Mouse (Mus musculus) gastrocnemius, postnatal 4 days (tissue): ENCODE data around the gene Baiap2l2. TPM values are rescaled to one million over a fixed set of nuclear protein-coding genes. Genes with fewer than 3 reads are reported as not detected.
A peak's percentile ranks its signal among the peaks of the same experiment; 100 is the strongest.
"Not testable (repeated sequence)": the region's sequence is repeated elsewhere in the genome, so short reads cannot be mapped to it uniquely, and the experiment has no call there.

Experiments
- DNase-seq, 2 experiments: peaks; one replicate each; pipeline ENCODE4 v3.0.0; 2021 to 2022; ENCODE audit warnings: low spot score in 2 of 2, mixed read lengths in 2 of 2
- total RNA-seq, 2 experiments: library from RNA; stranded (reverse); gene quantifications; 2 replicates each; pipeline ENCODE4 v1.2.3; 2021

Gene Baiap2l2
- total RNA-seq, 2 experiments from 2014 or later, result 5.0 to 9.0 TPM

- DNase-seq, result no peak
These were observed 23.0 kb downstream of the Baiap2l2 start for GRCm38 (mm10) chr15:79262375-79262774.

- DNase-seq, result no peak
These were observed 23.6 kb downstream of the Baiap2l2 start for GRCm38 (mm10) chr15:79261757-79262156.

- DNase-seq, result no peak
These were observed 24.1 kb downstream of the Baiap2l2 start for GRCm38 (mm10) chr15:79261095-79261725.

GRCm38 (mm10) chr15:79258521-79258920 lies 26.8 kb downstream of the Baiap2l2 start:
- no peak for DNase-seq

- no peak for DNase-seq
These were observed 30.7 kb downstream of the Baiap2l2 start, which contains the start of gene Slc16a8 for GRCm38 (mm10) chr15:79254661-79255060. Gene Slc16a8, minus strand, starts transcription at chr15:79254761.

GRCm38 (mm10) chr15:79252580-79252979 lies 32.8 kb downstream of the Baiap2l2 start:
- DNase-seq, result no peak

- no peak for DNase-seq
These were observed 33.4 kb downstream of the Baiap2l2 start for GRCm38 (mm10) chr15:79251781-79252491.

- no peak for DNase-seq
These were observed 34.2 kb downstream of the Baiap2l2 start for GRCm38 (mm10) chr15:79251168-79251567.

- no peak for DNase-seq
These were observed 35.1 kb downstream of the Baiap2l2 start for GRCm38 (mm10) chr15:79250236-79250635.

GRCm38 (mm10) chr15:79245321-79245720 lies 40.0 kb downstream of the Baiap2l2 start:
- DNase-seq, result no peak

GRCm38 (mm10) chr15:79244071-79244893 lies 41.1 kb downstream of the Baiap2l2 start:
- DNase-seq, result no peak

GRCm38 (mm10) chr15:79243234-79244042 lies 41.9 kb downstream of the Baiap2l2 start:
- DNase-seq, result peak; percentile 90 to 95

GRCm38 (mm10) chr15:79242574-79243233 lies 42.6 kb downstream of the Baiap2l2 start:
- no peak for DNase-seq

GRCm38 (mm10) chr15:79238036-79238435 lies 47.3 kb downstream of the Baiap2l2 start:
- no peak for DNase-seq

GRCm38 (mm10) chr15:79235268-79235667 lies 50.1 kb downstream of the Baiap2l2 start:
- DNase-seq, result no peak

GRCm38 (mm10) chr15:79229058-79229821 lies 56.1 kb downstream of the Baiap2l2 start, which contains the start of the genes Pick1 and Gm49486:
Gene Pick1, plus strand, starts transcription at chr15:79229173.
Gene Gm49486, plus strand, starts transcription at chr15:79229391.
- DNase-seq, result peak; percentile 73 to 90

GRCm38 (mm10) chr15:79225780-79226179 lies 59.6 kb downstream of the Baiap2l2 start:
- not testable (repeated sequence) for DNase-seq

GRCm38 (mm10) chr15:79224685-79225084 lies 60.7 kb downstream of the Baiap2l2 start:
- peak; percentile 76 to 81 for DNase-seq

GRCm38 (mm10) chr15:79223641-79224040 lies 61.7 kb downstream of the Baiap2l2 start:
- no peak for DNase-seq
